Mouse (Mus musculus) erythroblast, embryonic 14.5 days (primary cell): ENCODE results near the gene Arg2. TPM values are rescaled to one million over a fixed set of nuclear protein-coding genes. Genes with fewer than 3 reads are reported as not detected.

Experiments used
- H3K27me3 ChIP-seq: 2 replicates; pipeline ENCODE4 v1.6.1; 2012; ENCODE audit warnings: inconsistent platforms; ENCODE audit not compliant: control insufficient read depth
- H3K36me3 ChIP-seq: 2 replicates; pipeline ENCODE4 v1.6.1; 2012; ENCODE audit warnings: mild to moderate bottlenecking, inconsistent platforms; ENCODE audit not compliant: control insufficient read depth
- H3K4me1 ChIP-seq: 2 replicates; pipeline ENCODE4 v1.6.1; 2012; ENCODE audit warnings: inconsistent platforms; ENCODE audit not compliant: control insufficient read depth
- H3K4me3 ChIP-seq: replicated peaks from 2 replicates; pipeline ENCODE3; 2012; ENCODE audit warnings: moderate library complexity, mild to moderate bottlenecking, inconsistent platforms
- H3K9me3 ChIP-seq: 2 replicates; pipeline ENCODE4 v1.6.1; 2012; ENCODE audit warnings: low read length, inconsistent platforms, mixed read lengths; ENCODE audit not compliant: control insufficient read depth
- GATA1 ChIP-seq: IDR thresholded peaks from 2 replicates; pipeline ENCODE4 v1.6.1; 2012; ENCODE audit warnings: low read length, inconsistent platforms, mixed read lengths
- TAL1 ChIP-seq: IDR thresholded peaks from 3 replicates; pipeline ENCODE4 v1.6.1; 2012; ENCODE audit warnings: low read length, inconsistent platforms, mixed read lengths
- polyA plus RNA-seq: library from polyadenylated mRNA; stranded (reverse); fragments of >175 nt; gene quantifications from 2 replicates; pipeline ENCODE4 v1.2.3, GENCODE M21; 2012

Arg2 gene
- polyA plus RNA-seq, result not detected in 2 replicates

- no peaks in the 10 kb centered on the region for H3K36me3 ChIP-seq
- TF ChIP-seq TAL1 (no peak), GATA1 (no peak)
- peaks cover 8% of the 10 kb centered on the region for H3K4me1 ChIP-seq
- H3K27me3 ChIP-seq, result peaks cover 49% of the 10 kb centered on the region
- H3K9me3 ChIP-seq, result no peaks in the 10 kb centered on the region
- H3K4me3 ChIP-seq, result peak within 1 kb of the TSS; percentile 13
These were observed at the start of gene Arg2 for GRCm38 (mm10) chr12:79130299-79131177. Arg2 (plus strand) TSS chr12:79130777.

- TF ChIP-seq GATA1, result no peak
- Histone ChIP-seq H3K36me3 (peaks cover 13% of the 10 kb centered on the region), H3K9me3 (no peaks in the 10 kb centered on the region), H3K4me1 (peaks cover 15% of the 10 kb centered on the region), H3K4me3 (peak within 1 kb of the TSS; percentile 84), H3K27me3 (no peaks in the 10 kb centered on the region)
These were observed 41.3 kb upstream of the Arg2 start, which contains the start of gene Pigh for GRCm38 (mm10) chr12:79089182-79089812. Pigh (minus strand) TSS chr12:79089651.

GRCm38 (mm10) chr12:79092569-79092968, 38.0 kb upstream of the Arg2 start:
- H3K4me1 ChIP-seq, result peaks cover 15% of the 10 kb centered on the region
- no peak for TF ChIP-seq GATA1
- no peak for TF ChIP-seq TAL1
- H3K27me3 ChIP-seq, result no peaks in the 10 kb centered on the region
- no peaks in the 10 kb centered on the region for H3K9me3 ChIP-seq
- H3K4me3 ChIP-seq, result no peak overlapping the region
- H3K36me3 ChIP-seq, result no peaks in the 10 kb centered on the region

DNA sequence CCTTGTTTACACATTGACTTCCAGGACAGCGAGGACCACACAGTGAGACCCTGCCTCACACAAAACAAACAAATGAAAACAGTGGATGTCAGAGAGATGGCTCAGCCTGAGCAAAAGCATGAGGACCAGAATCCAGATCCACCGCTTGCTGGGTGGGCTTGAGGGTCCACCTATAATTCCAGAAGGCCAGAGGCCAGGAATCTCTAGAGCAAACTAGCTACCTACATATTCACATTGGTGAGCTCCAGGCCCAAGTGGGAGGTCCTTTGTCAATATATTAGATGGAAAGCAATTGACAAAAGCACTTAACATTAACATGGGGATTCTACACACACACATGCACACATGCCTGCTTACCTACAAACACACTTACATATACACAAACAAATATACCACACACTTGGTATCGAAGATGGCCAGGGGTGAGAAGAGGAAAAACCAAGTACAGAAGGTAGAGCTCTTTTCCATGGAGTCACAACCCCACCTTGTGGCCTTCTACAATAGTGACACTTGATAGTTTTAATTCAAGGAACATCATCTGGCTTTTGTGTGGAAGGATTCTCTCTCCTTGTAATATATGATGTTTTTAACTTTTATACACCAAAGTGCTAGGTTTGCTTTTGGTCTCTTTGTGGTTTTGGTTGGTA, 33.3 kb upstream of the Arg2 start:
- no peaks in the 10 kb centered on the region; the same call in 1 of the 2 replicates for H3K4me1 ChIP-seq
- H3K9me3 ChIP-seq, result no peaks in the 10 kb centered on the region
- no peak for TF ChIP-seq TAL1
- no peak for TF ChIP-seq GATA1
- H3K36me3 ChIP-seq, result no peaks in the 10 kb centered on the region
- no peak overlapping the region for H3K4me3 ChIP-seq
- peaks cover 9% of the 10 kb centered on the region for H3K27me3 ChIP-seq

GRCm38 (mm10) chr12:79103773-79104172, 26.8 kb upstream of the Arg2 start:
- no peaks in the 10 kb centered on the region; the same call in 1 of the 2 replicates for H3K4me1 ChIP-seq
- H3K36me3 ChIP-seq, result no peaks in the 10 kb centered on the region
- no peak overlapping the region for H3K4me3 ChIP-seq
- TF ChIP-seq TAL1 (no peak), GATA1 (no peak)
- peaks cover 10% of the 10 kb centered on the region for H3K27me3 ChIP-seq
- no peaks in the 10 kb centered on the region for H3K9me3 ChIP-seq

- H3K36me3 ChIP-seq, result no peaks in the 10 kb centered on the region
- no peak overlapping the region for H3K4me3 ChIP-seq
- no peaks in the 10 kb centered on the region; the same call in 1 of the 2 replicates for H3K4me1 ChIP-seq
- no peaks in the 10 kb centered on the region for H3K9me3 ChIP-seq
- no peak for TF ChIP-seq GATA1
- TF ChIP-seq TAL1, result no peak
- H3K27me3 ChIP-seq, result peaks cover 10% of the 10 kb centered on the region
These were observed 26.0 kb upstream of the Arg2 start for GRCm38 (mm10) chr12:79104544-79104943.

DNA sequence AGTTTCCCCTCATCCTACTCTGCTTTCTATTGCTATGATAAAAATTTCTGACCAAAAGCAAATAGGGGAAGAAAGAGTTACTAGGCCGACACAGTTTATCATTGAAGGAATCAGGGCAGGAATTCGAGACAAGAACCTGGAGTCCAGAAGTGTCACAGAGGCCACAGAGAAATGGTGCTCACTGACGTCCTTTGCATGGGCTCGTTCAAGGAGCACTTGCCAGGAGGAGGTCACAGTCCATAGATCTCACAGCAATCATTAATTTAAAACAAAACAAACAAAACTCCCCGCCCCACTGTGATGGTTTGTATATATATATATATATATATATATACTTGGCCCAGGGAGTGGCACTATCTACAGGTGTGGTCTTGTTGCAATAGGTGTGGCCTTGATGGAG, 25.3 kb upstream of the Arg2 start:
- H3K36me3 ChIP-seq, result no peaks in the 10 kb centered on the region
- H3K4me3 ChIP-seq, result no peak overlapping the region
- TF ChIP-seq GATA1 (no peak), TAL1 (no peak)
- H3K9me3 ChIP-seq, result no peaks in the 10 kb centered on the region
- peaks cover 9% of the 10 kb centered on the region for H3K27me3 ChIP-seq
- H3K4me1 ChIP-seq, result no peaks in the 10 kb centered on the region; the same call in 1 of the 2 replicates

DNA sequence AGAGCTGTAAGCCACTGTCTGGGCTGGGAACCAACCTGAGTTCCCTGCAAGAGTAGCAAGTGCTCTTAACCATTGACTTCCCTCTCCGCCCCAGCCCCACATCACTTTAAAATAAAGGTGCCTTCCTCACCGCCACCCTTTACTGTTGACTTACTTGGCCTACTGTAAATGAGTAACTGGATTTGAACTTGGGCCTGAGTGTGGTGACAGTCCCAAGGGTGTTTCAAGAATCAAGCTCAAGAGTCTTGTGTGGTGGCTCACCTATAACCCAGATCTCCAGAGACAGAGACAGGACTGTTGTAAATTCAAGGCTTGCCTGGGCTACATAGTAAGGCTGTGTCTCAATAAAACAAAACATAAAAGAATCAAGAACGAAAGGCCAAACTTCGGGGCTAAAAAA, 11.6 kb upstream of the Arg2 start:
- Histone ChIP-seq H3K4me1 (no peaks in the 10 kb centered on the region), H3K4me3 (no peak overlapping the region), H3K36me3 (no peaks in the 10 kb centered on the region), H3K9me3 (no peaks in the 10 kb centered on the region), H3K27me3 (peaks cover 10% of the 10 kb centered on the region)
- TF ChIP-seq TAL1 (no peak), GATA1 (no peak)

DNA sequence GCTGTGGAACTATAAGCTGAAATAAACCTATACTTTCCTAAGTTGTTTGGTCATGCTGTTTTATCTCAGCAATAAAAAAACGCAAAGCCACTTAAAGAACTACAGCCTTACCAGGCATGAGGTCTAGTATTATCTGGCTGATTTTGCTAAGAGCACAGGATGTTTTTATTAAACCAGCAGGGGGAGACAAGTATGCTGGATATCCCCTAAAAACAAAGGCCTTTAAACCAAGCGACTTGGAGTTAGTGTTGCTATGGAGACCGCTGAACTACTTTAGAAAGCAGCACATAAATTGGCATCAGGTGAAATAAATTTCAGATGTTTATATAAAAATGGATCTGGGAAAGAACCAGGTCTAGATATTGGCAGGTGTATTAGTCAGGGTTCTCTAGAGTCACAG, 7.8 kb upstream of the Arg2 start:
- Histone ChIP-seq H3K9me3 (no peaks in the 10 kb centered on the region), H3K27me3 (peaks cover 10% of the 10 kb centered on the region), H3K36me3 (no peaks in the 10 kb centered on the region), H3K4me1 (no peaks in the 10 kb centered on the region), H3K4me3 (no peak overlapping the region)
- TF ChIP-seq GATA1, result no peak
- TF ChIP-seq TAL1, result no peak
